Mouse (Mus musculus) gastrocnemius, postnatal 14 days (tissue): ENCODE data around the gene Suv39h2. TPM values are rescaled to one million over a fixed set of nuclear protein-coding genes. Genes with fewer than 3 reads are reported as not detected.

Source experiments
- DNase-seq: peaks from one replicate; pipeline ENCODE4 v3.0.0; 2021; ENCODE audit warnings: mixed read lengths
- intact Hi-C: fragments of 180-260 bp; cut with DNase I; formaldehyde crosslinking; loops from one replicate; pipeline ENCODE4 v1.15.1; 2025; ENCODE audit warnings: low total_unique reads
- total RNA-seq, 2 experiments: library from RNA; stranded (reverse); gene quantifications; 2 replicates each; pipeline ENCODE4 v1.2.3; 2021

Gene Suv39h2
- total RNA-seq, 2 experiments from 2014 or later = 0.78 to 1.6 TPM

DNA sequence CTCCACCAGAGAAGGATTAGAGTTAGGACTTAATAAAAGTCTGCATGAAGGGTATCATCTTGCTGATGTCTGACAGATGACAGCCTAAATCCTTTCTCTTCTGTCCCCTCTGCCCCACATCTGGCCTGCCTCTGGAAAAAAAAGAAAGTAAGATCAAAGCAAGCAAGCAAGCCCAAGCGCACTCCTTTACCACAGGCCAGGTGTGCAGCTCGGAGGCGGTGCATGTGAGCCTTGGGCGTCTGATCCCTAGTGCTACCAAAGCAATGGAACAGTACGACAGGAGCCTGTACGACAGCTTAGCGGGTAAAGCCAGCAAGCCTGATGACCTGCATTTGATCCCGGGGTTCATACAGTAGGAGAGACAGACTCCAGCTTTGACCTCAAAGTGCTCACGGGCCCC is 43.9 kb downstream of the Suv39h2 start:
- intact Hi-C loops = no loop called here
- DNase-seq = no peak

DNA sequence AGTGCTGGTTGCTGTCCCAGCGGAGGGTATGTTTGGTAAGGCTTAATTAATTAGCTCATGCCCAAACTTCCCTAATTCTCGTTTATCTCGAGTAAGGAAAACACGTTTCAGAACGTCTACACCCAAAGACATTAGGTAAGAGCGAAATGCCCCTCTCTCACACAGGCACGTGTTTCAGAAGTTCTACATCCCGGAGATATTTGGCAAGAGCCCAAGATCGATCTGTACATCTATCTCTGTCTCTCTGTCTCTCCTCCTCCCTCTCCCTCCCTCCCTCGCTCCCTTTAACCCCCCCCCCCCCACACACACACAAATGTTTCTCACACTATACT is 50.3 kb downstream of the Suv39h2 start:
- intact Hi-C loops = no loop called here
- no peak for DNase-seq

DNA sequence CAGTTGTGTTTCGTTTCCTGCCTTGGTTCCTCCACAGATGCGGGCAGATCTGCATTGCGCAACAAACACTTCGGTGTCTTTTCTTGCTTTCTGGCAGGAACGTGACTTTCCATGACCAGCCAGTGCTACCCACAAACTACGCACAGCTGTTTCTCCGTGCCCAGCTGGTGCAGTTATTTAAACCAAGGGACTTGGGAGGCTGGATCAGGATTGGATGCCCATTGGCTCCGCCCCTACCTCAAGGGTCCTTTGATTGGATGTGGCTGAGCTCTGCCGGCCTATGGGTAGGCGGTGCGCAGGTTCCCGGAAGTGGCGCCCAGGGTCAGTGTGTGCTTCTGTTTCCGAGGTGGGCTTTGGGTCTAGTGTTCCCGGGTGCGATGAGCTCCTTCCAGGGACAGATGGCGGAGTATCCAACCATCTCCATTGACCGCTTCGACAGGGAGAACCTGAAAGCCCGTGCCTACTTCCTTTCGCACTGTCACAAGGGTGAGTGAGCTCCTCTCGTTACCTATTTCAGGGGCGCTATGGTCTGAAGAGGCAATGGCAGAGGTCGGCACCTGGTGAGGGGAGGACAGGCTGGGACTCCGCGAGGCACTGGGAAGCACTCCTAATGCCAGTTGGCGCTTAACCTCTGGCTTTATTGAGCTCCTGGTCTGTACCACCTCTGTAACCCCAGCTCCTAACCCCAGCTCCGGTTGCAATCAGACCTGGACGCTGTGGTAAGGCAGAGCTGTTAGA is 50.8 kb downstream of the Suv39h2 start, which contains the start of gene Dclre1c:
Dclre1c (plus strand) TSS at position 291 of the 738 bp plus-strand sequence.
- intact Hi-C loops = no loop called here
- DNase-seq = peak; percentile 88

DNA sequence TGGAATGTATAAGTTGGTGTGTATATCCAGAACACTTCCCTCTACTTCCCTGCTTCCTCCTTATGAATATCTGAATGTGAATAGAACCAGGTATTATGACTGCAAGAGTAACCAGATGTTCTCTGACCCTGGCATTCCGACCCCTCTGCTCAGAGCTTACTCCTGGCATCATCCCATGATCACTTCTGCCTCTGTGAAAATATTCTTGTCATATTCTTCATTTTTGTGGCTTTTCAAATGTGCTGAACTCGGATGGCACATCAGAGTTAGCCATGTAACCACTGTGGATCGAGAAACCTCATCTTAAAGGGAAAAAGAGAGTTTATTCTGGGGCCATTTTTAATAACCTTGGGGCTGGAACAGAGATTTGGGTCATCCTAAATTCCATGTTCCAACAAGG is 52.3 kb downstream of the Suv39h2 start, which contains the start of gene Meig1:
Meig1 (minus strand) TSS at position 101 of the 400 bp plus-strand sequence.
- intact Hi-C loops = no loop called here
- DNase-seq = no peak

DNA sequence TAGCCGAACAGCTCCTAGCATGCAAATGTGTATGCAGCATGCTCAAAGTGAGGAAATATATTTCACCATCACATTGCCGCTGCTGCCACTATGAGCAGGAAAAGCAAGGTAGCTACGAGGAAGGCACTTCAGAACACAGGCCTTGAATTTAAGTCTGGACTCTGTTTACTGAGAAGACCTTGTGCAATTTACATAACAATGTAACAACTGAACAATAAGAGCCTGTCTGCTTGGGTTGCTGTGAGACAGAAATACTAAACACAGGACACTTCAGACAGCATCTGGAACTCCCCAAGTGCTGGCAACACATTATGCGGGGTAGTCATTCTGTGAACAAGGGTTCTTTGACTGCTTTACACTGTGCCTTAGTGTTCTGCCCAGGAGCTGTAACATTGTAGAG is 54.7 kb downstream of the Suv39h2 start:
- intact Hi-C loops = no loop called here
- DNase-seq = no peak

DNA sequence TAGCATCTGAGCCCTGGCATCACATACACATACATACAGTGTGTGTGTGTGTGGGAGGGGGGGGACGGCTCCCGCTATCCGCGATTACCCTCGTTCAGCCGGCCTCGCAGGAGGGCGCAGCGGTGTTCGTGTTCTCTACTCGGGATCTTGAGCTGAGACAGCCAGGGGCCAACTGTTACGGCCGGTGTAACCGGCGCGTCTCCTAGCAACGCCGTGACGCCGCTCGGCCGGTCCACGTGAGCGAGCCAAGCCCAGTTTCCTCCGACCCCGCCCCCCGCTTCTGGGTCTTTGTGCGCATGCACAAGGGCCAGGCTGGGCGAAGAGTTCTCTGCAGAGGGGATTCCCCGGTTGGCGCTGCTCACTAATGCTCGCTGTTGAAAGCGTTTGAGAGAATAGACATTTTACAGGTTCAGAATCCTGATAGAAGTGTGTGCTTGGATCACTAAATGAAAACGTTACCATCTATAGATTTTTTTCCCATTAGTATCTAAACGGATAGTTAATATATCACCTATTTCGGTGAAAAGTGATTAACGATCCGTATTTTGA is 55.9 kb downstream of the Suv39h2 start:
- intact Hi-C loops = no loop called here
- DNase-seq = peak; percentile 94

DNA sequence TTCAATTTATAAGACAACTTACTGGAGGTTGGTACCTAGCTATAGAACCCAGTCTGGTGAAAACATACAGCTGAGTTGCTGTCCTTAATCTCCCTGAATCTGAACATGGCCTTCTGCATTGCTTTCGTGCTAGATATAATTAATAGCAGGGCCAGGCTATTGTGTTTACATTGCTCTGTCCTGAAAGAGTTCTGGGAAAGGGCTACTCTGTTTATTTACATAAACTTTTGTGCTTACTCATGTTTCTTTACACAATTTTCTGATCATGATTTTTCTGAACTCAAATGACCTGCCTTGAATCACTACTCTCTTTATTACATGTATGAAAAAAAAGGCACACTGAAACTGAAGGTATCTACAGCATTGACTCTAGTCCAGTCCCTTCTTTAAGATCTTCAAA is 59.2 kb downstream of the Suv39h2 start:
- DNase-seq = no peak
- intact Hi-C loops = no loop called here

DNA sequence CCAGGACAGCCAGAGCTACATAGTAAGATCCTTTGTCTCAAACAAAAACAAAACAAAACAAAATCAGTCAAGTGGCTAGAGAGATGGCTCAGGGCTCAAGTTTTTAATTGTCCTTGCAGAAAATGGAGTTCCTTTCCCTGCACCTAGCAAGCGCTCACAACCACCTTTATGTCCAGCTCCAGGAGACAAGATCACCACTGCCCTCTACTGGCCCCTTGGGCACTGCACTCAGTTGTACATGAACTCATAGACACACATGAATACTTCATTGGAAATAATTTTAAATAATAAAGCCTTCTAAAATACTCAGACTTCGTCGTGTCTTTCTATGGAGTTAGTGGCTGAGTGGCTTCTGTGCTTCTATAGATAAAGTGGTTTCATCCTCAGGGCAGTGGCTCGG is 60.6 kb downstream of the Suv39h2 start:
- peak; percentile 31 for DNase-seq
- intact Hi-C loops = no loop called here

DNA sequence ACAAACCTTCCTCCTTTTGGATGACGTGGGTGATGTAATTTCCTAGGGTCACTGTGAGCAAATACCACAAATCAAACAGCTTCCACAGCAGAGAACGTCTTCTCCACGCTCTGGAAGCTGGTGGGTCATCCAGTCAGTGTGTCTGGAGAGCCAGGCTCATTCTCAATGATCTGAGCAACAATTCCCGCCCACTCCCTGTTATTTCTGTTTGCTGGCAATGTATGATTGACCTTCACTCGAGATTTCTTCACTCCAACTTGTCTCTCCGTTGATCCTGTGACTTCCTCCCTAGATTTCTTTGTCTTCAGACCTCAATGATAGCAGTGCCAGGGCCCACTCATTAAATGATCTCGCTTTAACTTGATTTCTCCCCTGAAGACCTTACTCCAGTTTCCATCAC is 67.1 kb downstream of the Suv39h2 start:
- intact Hi-C loops = no loop called here
- no peak for DNase-seq

DNA sequence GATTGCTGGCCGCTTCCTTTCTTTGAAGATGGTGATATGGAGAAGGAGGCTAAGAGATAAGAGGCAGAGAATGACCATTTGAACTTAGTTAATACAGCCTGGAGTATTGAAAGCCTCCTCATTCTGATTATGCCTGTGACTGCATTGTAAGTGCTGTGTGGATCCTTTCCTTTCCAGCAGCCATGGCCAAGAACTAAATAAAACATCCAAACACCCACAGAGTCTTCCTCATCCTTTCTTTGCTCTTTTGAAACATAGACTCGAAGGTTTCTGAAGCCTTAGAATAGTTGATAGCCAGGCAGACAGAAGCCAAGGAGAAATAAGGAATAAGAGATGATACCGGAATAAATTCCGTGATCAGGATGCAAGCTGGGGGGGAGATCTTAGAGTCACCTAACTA is 68.8 kb downstream of the Suv39h2 start:
- no peak for DNase-seq
- intact Hi-C loops = no loop called here

Other genes with a start within 250 kb of the Suv39h2 start
- gene Nmt2, start 190.8 kb downstream of the Suv39h2 start, total RNA-seq = 1 to 10 TPM; 7.4 to 9.6 TPM
- gene Rpp38, start 142.4 kb downstream of the Suv39h2 start, total RNA-seq = 1 to 10 TPM; 5.2 to 5.6 TPM
- under 1 TPM; 0.43 to 0.64 TPM for gene Acbd7, start 138.9 kb downstream of the Suv39h2 start, total RNA-seq
- not detected for gene Olah, start 77.8 kb downstream of the Suv39h2 start, total RNA-seq
- gene Meig1, start 52.4 kb downstream of the Suv39h2 start, total RNA-seq = not detected
- 1 to 10 TPM; 2.0 to 2.2 TPM for gene Dclre1c, start 50.9 kb downstream of the Suv39h2 start, total RNA-seq
- 1 to 10 TPM; 1.1 to 1.2 TPM for gene Gm45902, start 37.8 kb upstream of the Suv39h2 start, total RNA-seq
- 10 to 100 TPM; 14.8 to 16.1 TPM for gene Hspa14, start 37.8 kb upstream of the Suv39h2 start, total RNA-seq
- 10 to 100 TPM; 22.1 to 24.0 TPM for gene Cdnf, start 38.0 kb upstream of the Suv39h2 start, total RNA-seq
- gene Fam107b, start 95.5 kb upstream of the Suv39h2 start, total RNA-seq = 1 to 10 TPM; 5.1 to 7.3 TPM